Mouse (Mus musculus) bone marrow, adult 2 months (tissue): ENCODE measurements around the gene Gtf2a1. TPM values are rescaled to one million over a fixed set of nuclear protein-coding genes. Genes with fewer than 3 reads are reported as not detected.
A peak's percentile ranks its signal among the peaks of the same experiment; 100 is the strongest.

Experiments
- H3K27ac ChIP-seq: fragments of 200-500 bp; 2 replicates; pipeline ENCODE4 v1.5.1; 2012; ENCODE audit warnings: low read depth, mild to moderate bottlenecking, control low read depth, inconsistent platforms, low read length; ENCODE audit not compliant: control insufficient read depth, poor library complexity, insufficient read depth
- H3K4me1 ChIP-seq: fragments of 200-500 bp; 2 replicates; pipeline ENCODE4 v1.6.1; 2011; ENCODE audit warnings: low read length; ENCODE audit not compliant: control insufficient read depth, insufficient read depth
- H3K4me3 ChIP-seq: fragments of 200-500 bp; replicated peaks from 2 replicates; pipeline ENCODE3; 2011; ENCODE audit warnings: mild to moderate bottlenecking, low read depth, low read length, control low read depth; ENCODE audit not compliant: control insufficient read depth
- CTCF ChIP-seq: fragments of 200-500 bp; IDR thresholded peaks from 2 replicates; pipeline ENCODE4 v1.5.1; 2011; ENCODE audit warnings: low read length, control low read depth; ENCODE audit not compliant: control insufficient read depth, insufficient read depth
- POLR2A ChIP-seq: fragments of 200-500 bp; IDR thresholded peaks from 2 replicates; pipeline ENCODE4 v1.6.1; 2011; ENCODE audit warnings: low read depth, mild to moderate bottlenecking, control low read depth, low read length, borderline replicate concordance; ENCODE audit not compliant: control insufficient read depth
- WGBS: fragments of 180-500 bp; shearing (Covaris S2); methylation state at CpG from one replicate; pipeline ENCODE4 v1.1.7; 2018; 5-methylcytosine and 5-hydroxymethylcytosine counted together
- polyA plus RNA-seq: library from polyadenylated mRNA; stranded (reverse); fragments of >200 nt; gene quantifications from 2 replicates; pipeline ENCODE4 v1.2.4, GENCODE M21; 2011; ENCODE audit warnings: low replicate concordance; ENCODE audit not compliant: missing spikeins, insufficient read depth, insufficient read length

The Gtf2a1 gene
- polyA plus RNA-seq = 26.2 and 38.5 TPM in 2 replicates

- Histone ChIP-seq H3K4me3 (peak within 1 kb of the TSS; percentile 98), H3K4me1 (peaks cover 4% of the 10 kb centered on the region), H3K27ac (peak within 1 kb of the TSS; percentile 100)
- peak; percentile 100 for TF ChIP-seq POLR2A
- TF ChIP-seq CTCF = no peak; the same call in 1 of the 2 replicates
- WGBS = under 1% methylated on average over 86 of the region's 99 CpGs
Observed at GRCm38 (mm10) chr12:91589847-91590690, at the start of gene Gtf2a1. Gtf2a1 (minus strand) TSS chr12:91590487.

- no peak overlapping the region for H3K27ac ChIP-seq
- no peaks in the 10 kb centered on the region; the same call in 1 of the 2 replicates for H3K4me1 ChIP-seq
- TF ChIP-seq POLR2A (no peak), CTCF (no peak)
- WGBS = 72% methylated on average over 3 of the region's 3 CpGs
- no peak overlapping the region for H3K4me3 ChIP-seq
Observed at GRCm38 (mm10) chr12:91638351-91638750, 48.1 kb upstream of the Gtf2a1 start.

- Histone ChIP-seq H3K4me3 (peak overlapping the region; percentile 22), H3K4me1 (no peaks in the 10 kb centered on the region; the same call in 1 of the 2 replicates), H3K27ac (peak overlapping the region; percentile 54; the same call in 1 of the 2 replicates)
- TF ChIP-seq CTCF = no peak
- no peak for TF ChIP-seq POLR2A
- 43% methylated on average over 12 of the region's 12 CpGs for WGBS
Observed at GRCm38 (mm10) chr12:91637136-91637909, 47.0 kb upstream of the Gtf2a1 start.

GRCm38 (mm10) chr12:91626482-91626881, 36.2 kb upstream of the Gtf2a1 start:
- TF ChIP-seq POLR2A (no peak), CTCF (no peak)
- 80% methylated on average over 5 of the region's 5 CpGs for WGBS
- Histone ChIP-seq H3K4me1 (no peaks in the 10 kb centered on the region), H3K27ac (no peak overlapping the region), H3K4me3 (no peak overlapping the region)

- Histone ChIP-seq H3K27ac (no peak overlapping the region), H3K4me3 (no peak overlapping the region), H3K4me1 (no peaks in the 10 kb centered on the region)
- TF ChIP-seq CTCF (peak; percentile 67), POLR2A (no peak)
- WGBS = 60% methylated on average over 1 of the region's 1 CpGs
Observed at GRCm38 (mm10) chr12:91625013-91625412, 34.7 kb upstream of the Gtf2a1 start.

GRCm38 (mm10) chr12:91609425-91609824, 19.1 kb upstream of the Gtf2a1 start:
- H3K4me3 ChIP-seq = no peak overlapping the region
- H3K27ac ChIP-seq = no peak overlapping the region
- TF ChIP-seq POLR2A (no peak), CTCF (no peak)
- H3K4me1 ChIP-seq = no peaks in the 10 kb centered on the region
- 85% methylated on average over 5 of the region's 5 CpGs for WGBS

- 78% methylated on average over 7 of the region's 7 CpGs for WGBS
- TF ChIP-seq POLR2A (no peak), CTCF (no peak)
- H3K4me1 ChIP-seq = no peaks in the 10 kb centered on the region
Observed at GRCm38 (mm10) chr12:91607678-91608077, 17.4 kb upstream of the Gtf2a1 start.

GRCm38 (mm10) chr12:91606651-91607050, 16.4 kb upstream of the Gtf2a1 start:
- no peak overlapping the region for H3K4me3 ChIP-seq
- TF ChIP-seq POLR2A (no peak), CTCF (no peak)
- WGBS = 73% methylated on average over 13 of the region's 13 CpGs
- no peak overlapping the region for H3K27ac ChIP-seq
- no peaks in the 10 kb centered on the region for H3K4me1 ChIP-seq

More at GRCm38 (mm10) chr12:91607678-91608077, 17.4 kb upstream of the Gtf2a1 start:
- Histone ChIP-seq H3K27ac (no peak overlapping the region), H3K4me3 (no peak overlapping the region)
